Mouse (Mus musculus): ENCODE data around the gene Prrt1. TPM values are rescaled to one million over a fixed set of nuclear protein-coding genes. Genes with fewer than 3 reads are reported as not detected.

The Prrt1 gene
- polyA plus RNA-seq, 1 experiment from 2014 or later = 0.39 TPM

- Histone ChIP-seq H3K27me3 (ENCODE audit: control insufficient read depth, insufficient read depth, low read length) (peaks cover 12% of the 10 kb centered on the region), H3K4me3 (ENCODE audit: control insufficient read depth in 1 of 2, insufficient read depth in 1 of 2, low read depth in 1 of 2, low read length in 2 of 2) (no peak overlapping the region), H3K4me2 (ENCODE audit: low read length) (no peak overlapping the region), H3K4me1 (ENCODE audit: control insufficient read depth in 2 of 2, insufficient read depth in 2 of 2, low read length in 2 of 2) (peaks cover 9% of the 10 kb centered on the region in 2 experiments), H3K27ac (replicated peaks in 1 of 2; ENCODE audit: control insufficient read depth in 1 of 2, insufficient read depth in 1 of 2, low read depth in 2 of 2, low read length in 2 of 2) (no peak overlapping the region), H3K9ac (ENCODE audit: low read length) (no peak overlapping the region), H3K9me3 (ENCODE audit: control insufficient read depth, low read length) (no peaks in the 10 kb centered on the region), H3K36me3 (ENCODE audit: control insufficient read depth, insufficient read depth, low read length) (no peaks in the 10 kb centered on the region)
- no peak for ATAC-seq (ENCODE audit: insufficient number of reproducible peaks, insufficient read depth, low FRiP score, low read depth)
- 50% methylated on average over 7 of the region's 7 CpGs for WGBS
These were observed 35.1 kb downstream of the Prrt1 start for GRCm38 (mm10) chr17:34664472-34664871.

GRCm38 (mm10) chr17:34670235-34670634 is 40.9 kb downstream of the Prrt1 start, which contains the start of gene Tnxb:
Tnxb (plus strand) TSS chr17:34670535.
- peaks cover 48% of the 10 kb centered on the region for H3K27me3 ChIP-seq (ENCODE audit: control insufficient read depth, insufficient read depth, low read length)
- H3K4me1 ChIP-seq (ENCODE audit: control insufficient read depth in 2 of 2, insufficient read depth in 2 of 2, low read length in 2 of 2) = peaks cover 5 to 23% of the 10 kb centered on the region in 2 experiments
- H3K36me3 ChIP-seq (ENCODE audit: control insufficient read depth, insufficient read depth, low read length) = no peaks in the 10 kb centered on the region
- H3K4me2 ChIP-seq (ENCODE audit: low read length) = peak within 1 kb of the TSS; percentile 63
- WGBS = 68% methylated on average over 7 of the region's 7 CpGs
- ATAC-seq (ENCODE audit: insufficient number of reproducible peaks, insufficient read depth, low FRiP score, low read depth) = no peak
- H3K9ac ChIP-seq (ENCODE audit: low read length) = peak within 1 kb of the TSS; percentile 41; the same call in 1 of the 2 replicates
- H3K9me3 ChIP-seq (ENCODE audit: control insufficient read depth, low read length) = no peaks in the 10 kb centered on the region
- peak within 1 kb of the TSS; percentile 26 to 34; a peak in 3 of 4 replicates for H3K4me3 ChIP-seq (ENCODE audit: control insufficient read depth in 1 of 2, insufficient read depth in 1 of 2, low read depth in 1 of 2, low read length in 2 of 2)
- no peak within 1 kb of the TSS for H3K27ac ChIP-seq (replicated peaks in 1 of 2; ENCODE audit: control insufficient read depth in 1 of 2, insufficient read depth in 1 of 2, low read depth in 2 of 2, low read length in 2 of 2)

GRCm38 (mm10) chr17:34671151-34672066 is 42.1 kb downstream of the Prrt1 start:
- Histone ChIP-seq H3K27me3 (ENCODE audit: control insufficient read depth, insufficient read depth, low read length) (peaks cover 48% of the 10 kb centered on the region), H3K36me3 (ENCODE audit: control insufficient read depth, insufficient read depth, low read length) (no peaks in the 10 kb centered on the region), H3K9me3 (ENCODE audit: control insufficient read depth, low read length) (no peaks in the 10 kb centered on the region), H3K9ac (ENCODE audit: low read length) (peak overlapping the region; percentile 41; the same call in 1 of the 2 replicates), H3K4me2 (ENCODE audit: low read length) (peak overlapping the region; percentile 63), H3K4me3 (ENCODE audit: control insufficient read depth in 1 of 2, insufficient read depth in 1 of 2, low read depth in 1 of 2, low read length in 2 of 2) (peak overlapping the region; percentile 26 to 34), H3K27ac (replicated peaks in 1 of 2; ENCODE audit: control insufficient read depth in 1 of 2, insufficient read depth in 1 of 2, low read depth in 2 of 2, low read length in 2 of 2) (no peak overlapping the region), H3K4me1 (ENCODE audit: control insufficient read depth in 2 of 2, insufficient read depth in 2 of 2, low read length in 2 of 2) (peaks cover 15 to 32% of the 10 kb centered on the region in 2 experiments)
- 11% methylated on average over 93 of the region's 93 CpGs for WGBS
- ATAC-seq (ENCODE audit: insufficient number of reproducible peaks, insufficient read depth, low FRiP score, low read depth) = 0 out of 2 replicates have a peak, but pooled peaks have one; percentile 22

GRCm38 (mm10) chr17:34672246-34672792 is 43.0 kb downstream of the Prrt1 start:
- Histone ChIP-seq H3K36me3 (ENCODE audit: control insufficient read depth, insufficient read depth, low read length) (no peaks in the 10 kb centered on the region), H3K27ac (replicated peaks in 1 of 2; ENCODE audit: control insufficient read depth in 1 of 2, insufficient read depth in 1 of 2, low read depth in 2 of 2, low read length in 2 of 2) (no peak overlapping the region), H3K9ac (ENCODE audit: low read length) (peak overlapping the region; percentile 41; the same call in 1 of the 2 replicates), H3K4me3 (ENCODE audit: control insufficient read depth in 1 of 2, insufficient read depth in 1 of 2, low read depth in 1 of 2, low read length in 2 of 2) (peak overlapping the region; percentile 26 to 34; a peak in 3 of 4 replicates), H3K27me3 (ENCODE audit: control insufficient read depth, insufficient read depth, low read length) (peaks cover 47% of the 10 kb centered on the region), H3K9me3 (ENCODE audit: control insufficient read depth, low read length) (no peaks in the 10 kb centered on the region), H3K4me1 (ENCODE audit: control insufficient read depth in 2 of 2, insufficient read depth in 2 of 2, low read length in 2 of 2) (peaks cover 18 to 32% of the 10 kb centered on the region in 2 experiments), H3K4me2 (ENCODE audit: low read length) (peak overlapping the region; percentile 63)
- no peak for ATAC-seq (ENCODE audit: insufficient number of reproducible peaks, insufficient read depth, low FRiP score, low read depth)
- WGBS = 27% methylated on average over 49 of the region's 49 CpGs

GRCm38 (mm10) chr17:34673139-34673538 is 43.8 kb downstream of the Prrt1 start:
- no peak overlapping the region for H3K4me3 ChIP-seq (ENCODE audit: control insufficient read depth in 1 of 2, insufficient read depth in 1 of 2, low read depth in 1 of 2, low read length in 2 of 2)
- peaks cover 47% of the 10 kb centered on the region for H3K27me3 ChIP-seq (ENCODE audit: control insufficient read depth, insufficient read depth, low read length)
- no peak overlapping the region for H3K4me2 ChIP-seq (ENCODE audit: low read length)
- no peaks in the 10 kb centered on the region for H3K36me3 ChIP-seq (ENCODE audit: control insufficient read depth, insufficient read depth, low read length)
- peaks cover 18 to 32% of the 10 kb centered on the region in 2 experiments for H3K4me1 ChIP-seq (ENCODE audit: control insufficient read depth in 2 of 2, insufficient read depth in 2 of 2, low read length in 2 of 2)
- H3K9ac ChIP-seq (ENCODE audit: low read length) = no peak overlapping the region
- H3K27ac ChIP-seq (replicated peaks in 1 of 2; ENCODE audit: control insufficient read depth in 1 of 2, insufficient read depth in 1 of 2, low read depth in 2 of 2, low read length in 2 of 2) = no peak overlapping the region
- no peaks in the 10 kb centered on the region for H3K9me3 ChIP-seq (ENCODE audit: control insufficient read depth, low read length)
- ATAC-seq (ENCODE audit: insufficient number of reproducible peaks, insufficient read depth, low FRiP score, low read depth) = no peak
- 84% methylated on average over 7 of the region's 7 CpGs for WGBS

GRCm38 (mm10) chr17:34674524-34675204 is 45.3 kb downstream of the Prrt1 start:
- Histone ChIP-seq H3K9me3 (ENCODE audit: control insufficient read depth, low read length) (no peaks in the 10 kb centered on the region), H3K4me1 (ENCODE audit: control insufficient read depth in 2 of 2, insufficient read depth in 2 of 2, low read length in 2 of 2) (peaks cover 18 to 32% of the 10 kb centered on the region in 2 experiments), H3K27ac (replicated peaks in 1 of 2; ENCODE audit: control insufficient read depth in 1 of 2, insufficient read depth in 1 of 2, low read depth in 2 of 2, low read length in 2 of 2) (no peak overlapping the region), H3K9ac (ENCODE audit: low read length) (no peak overlapping the region), H3K4me3 (ENCODE audit: control insufficient read depth in 1 of 2, insufficient read depth in 1 of 2, low read depth in 1 of 2, low read length in 2 of 2) (no peak overlapping the region), H3K27me3 (ENCODE audit: control insufficient read depth, insufficient read depth, low read length) (peaks cover 60% of the 10 kb centered on the region), H3K36me3 (ENCODE audit: control insufficient read depth, insufficient read depth, low read length) (no peaks in the 10 kb centered on the region), H3K4me2 (ENCODE audit: low read length) (no peak overlapping the region)
- 36% methylated on average over 11 of the region's 11 CpGs for WGBS
- ATAC-seq (ENCODE audit: insufficient number of reproducible peaks, insufficient read depth, low FRiP score, low read depth) = no peak

Data from heart, embryonic 14.5 days (tissue).